Mouse (Mus musculus) kidney, embryonic 15.5 days (tissue): ENCODE results near the gene Srsf1. TPM values are rescaled to one million over a fixed set of nuclear protein-coding genes. Genes with fewer than 3 reads are reported as not detected.

Source experiments
- ATAC-seq: fragments of 200-750 bp; cut with Nextera tagmentation; replicated peaks from 2 replicates; pipeline ENCODE4 v1.8.0; 2017; ENCODE audit warnings: moderate TSS enrichment; ENCODE audit not compliant: low FRiP score
- H3K27ac ChIP-seq: fragments of 300-500 bp; sonication (generic); 2 replicates; pipeline ENCODE4 v1.5.1; 2015; ENCODE audit warnings: mild to moderate bottlenecking, inconsistent platforms
- H3K27me3 ChIP-seq: fragments of 300-500 bp; sonication (generic); 2 replicates; pipeline ENCODE4 v1.6.1; 2015; ENCODE audit warnings: inconsistent platforms
- H3K36me3 ChIP-seq: fragments of 300-500 bp; sonication (generic); 2 replicates; pipeline ENCODE4 v1.6.1; 2015; ENCODE audit warnings: inconsistent platforms
- H3K4me1 ChIP-seq: fragments of 300-500 bp; sonication (generic); 2 replicates; pipeline ENCODE4 v1.6.1; 2015; ENCODE audit warnings: inconsistent platforms
- H3K4me2 ChIP-seq: fragments of 300-500 bp; sonication (generic); 2 replicates; pipeline ENCODE4 v1.6.1; 2015; ENCODE audit warnings: moderate library complexity, mild to moderate bottlenecking, inconsistent platforms
- H3K4me3 ChIP-seq: fragments of 300-500 bp; sonication (generic); replicated peaks from 2 replicates; pipeline ENCODE4 v1.5.1; 2015; ENCODE audit warnings: mild to moderate bottlenecking, inconsistent platforms
- H3K9ac ChIP-seq: fragments of 300-500 bp; sonication (generic); 2 replicates; pipeline ENCODE4 v1.6.1; 2015; ENCODE audit warnings: mild to moderate bottlenecking, inconsistent platforms
- H3K9me3 ChIP-seq: fragments of 300-500 bp; sonication (generic); replicated peaks from 2 replicates; pipeline ENCODE4 v1.6.1; 2016; ENCODE audit warnings: inconsistent platforms
- WGBS: fragments of 180-500 bp; shearing (Covaris S2); methylation state at CpG from one replicate; pipeline ENCODE4 v1.1.7; 2015; ENCODE audit warnings: mixed read lengths; 5-methylcytosine and 5-hydroxymethylcytosine counted together
- polyA plus RNA-seq: library from polyadenylated mRNA; unstranded; fragments of >200 nt; fragmentation: Nextera tagmentation; extraction: Ambion mirVana; gene quantifications from 2 replicates; pipeline ENCODE4 v1.2.1, GENCODE M21; 2015

The Srsf1 gene
- polyA plus RNA-seq, 1 experiment from 2014 or later: 320 TPM

- no peak overlapping the region for H3K4me2 ChIP-seq
- no peak for ATAC-seq
- H3K27ac ChIP-seq: no peak overlapping the region
- WGBS: 53% methylated on average over 6 of the region's 6 CpGs
- no peak overlapping the region for H3K4me3 ChIP-seq
- no peak overlapping the region for H3K9ac ChIP-seq
- no peaks in the 10 kb centered on the region for H3K36me3 ChIP-seq
- no peaks in the 10 kb centered on the region for H3K4me1 ChIP-seq
- H3K9me3 ChIP-seq: no peaks in the 10 kb centered on the region
- peaks cover 4% of the 10 kb centered on the region; the same call in 1 of the 2 replicates for H3K27me3 ChIP-seq
These were observed 31.4 kb upstream of the Srsf1 start for GRCm38 (mm10) chr11:88015795-88016194.

GRCm38 (mm10) chr11:88023933-88024332, 23.2 kb upstream of the Srsf1 start:
- no peak for ATAC-seq
- Histone ChIP-seq H3K9ac (no peak overlapping the region), H3K27me3 (no peaks in the 10 kb centered on the region), H3K4me1 (peaks cover 4% of the 10 kb centered on the region; the same call in 1 of the 2 replicates), H3K27ac (no peak overlapping the region), H3K4me3 (no peak overlapping the region), H3K36me3 (no peaks in the 10 kb centered on the region), H3K4me2 (no peak overlapping the region), H3K9me3 (no peaks in the 10 kb centered on the region)
- WGBS: 77% methylated on average over 2 of the region's 2 CpGs

DNA sequence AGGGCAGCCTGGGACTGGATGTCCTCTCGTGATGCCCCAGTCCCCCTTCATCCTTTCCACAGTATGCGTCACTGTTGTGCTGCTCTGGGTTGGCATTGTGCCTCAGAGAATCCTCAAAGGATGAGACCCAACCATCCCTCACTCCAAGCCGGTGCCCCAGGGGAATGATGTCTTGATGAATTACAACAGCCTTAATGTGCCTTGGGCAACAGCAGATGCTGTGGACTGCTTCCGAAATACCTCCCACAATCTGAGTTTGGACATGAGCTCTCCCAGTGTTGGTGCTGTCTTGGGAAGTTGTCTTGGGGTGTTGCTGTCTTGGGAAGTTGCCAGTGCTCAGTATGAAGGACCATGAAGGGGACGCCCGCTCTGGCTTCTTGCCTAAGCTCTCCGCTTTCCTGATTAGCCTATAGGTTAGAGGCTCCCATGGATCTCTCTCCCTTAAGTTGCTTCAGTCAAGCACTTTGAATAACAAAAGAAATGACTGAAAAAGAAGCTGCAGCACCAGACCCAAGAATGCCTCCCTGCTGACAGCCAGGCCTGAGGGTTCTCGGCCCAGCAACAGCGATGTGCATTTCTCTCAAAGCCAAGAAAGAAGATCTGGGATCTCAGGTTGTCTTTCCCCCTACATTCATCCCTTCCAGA, 19.7 kb upstream of the Srsf1 start:
- Histone ChIP-seq H3K27ac (no peak overlapping the region), H3K4me3 (no peak overlapping the region), H3K9ac (no peak overlapping the region), H3K27me3 (no peaks in the 10 kb centered on the region), H3K9me3 (no peaks in the 10 kb centered on the region), H3K4me1 (peaks cover 4% of the 10 kb centered on the region; the same call in 1 of the 2 replicates), H3K36me3 (no peaks in the 10 kb centered on the region), H3K4me2 (no peak overlapping the region)
- ATAC-seq: no peak
- WGBS: 77% methylated on average over 9 of the region's 9 CpGs

- H3K27ac ChIP-seq: no peak overlapping the region
- H3K4me2 ChIP-seq: no peak overlapping the region
- no peak overlapping the region for H3K9ac ChIP-seq
- H3K36me3 ChIP-seq: no peaks in the 10 kb centered on the region
- H3K9me3 ChIP-seq: no peaks in the 10 kb centered on the region
- no peak for ATAC-seq
- no peak overlapping the region for H3K4me3 ChIP-seq
- 22% methylated on average over 16 of the region's 16 CpGs for WGBS
- H3K27me3 ChIP-seq: no peaks in the 10 kb centered on the region
- H3K4me1 ChIP-seq: peaks cover 4% of the 10 kb centered on the region; the same call in 1 of the 2 replicates
These were observed 18.9 kb upstream of the Srsf1 start for GRCm38 (mm10) chr11:88028193-88028684.

DNA sequence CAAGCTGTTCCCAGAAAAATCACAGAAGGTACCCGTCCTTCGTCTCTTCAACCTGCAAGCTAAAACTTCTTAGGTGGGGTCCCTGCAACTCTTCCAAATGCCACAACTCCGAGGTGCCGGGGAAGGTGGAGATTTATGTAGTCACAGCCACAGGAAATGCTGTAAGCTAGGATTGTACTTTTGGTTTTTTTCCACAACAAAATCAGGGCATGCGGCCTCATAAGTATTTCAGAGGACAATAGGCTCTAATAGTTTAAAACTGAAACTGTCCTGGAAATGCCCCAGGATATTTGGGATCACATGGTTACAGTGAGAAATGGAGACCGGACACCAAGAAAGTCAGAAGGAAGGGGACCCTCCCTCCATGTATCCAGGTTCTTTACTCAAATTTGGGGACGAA, 17.0 kb upstream of the Srsf1 start:
- no peak for ATAC-seq
- no peaks in the 10 kb centered on the region for H3K9me3 ChIP-seq
- H3K27ac ChIP-seq: no peak overlapping the region
- H3K27me3 ChIP-seq: no peaks in the 10 kb centered on the region
- H3K4me1 ChIP-seq: peaks cover 4% of the 10 kb centered on the region; the same call in 1 of the 2 replicates
- H3K36me3 ChIP-seq: 0 out of 2 replicates have a peak, but pooled peaks cover 4% of the 10 kb centered on the region
- H3K4me3 ChIP-seq: no peak overlapping the region
- no peak overlapping the region for H3K9ac ChIP-seq
- H3K4me2 ChIP-seq: no peak overlapping the region
- WGBS: 81% methylated on average over 7 of the region's 7 CpGs

DNA sequence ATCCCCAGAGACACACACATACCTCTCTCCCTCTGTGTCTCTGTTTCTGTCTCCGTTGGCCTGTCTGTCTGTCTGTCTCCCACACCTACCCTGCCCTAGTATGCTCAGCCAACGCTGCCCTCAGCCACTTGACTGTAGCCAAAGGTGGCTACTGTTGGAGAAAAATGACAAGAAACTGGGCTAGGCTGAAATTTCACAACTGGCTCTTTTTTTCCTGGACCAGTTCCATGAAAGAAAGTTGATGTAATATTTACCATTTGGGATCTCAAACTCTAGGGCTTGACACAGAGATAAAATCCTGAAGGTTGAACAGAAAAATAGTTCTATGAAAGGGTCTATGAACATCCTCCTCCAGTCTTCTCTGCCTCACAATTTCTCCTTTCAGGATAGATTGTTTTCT, 16.3 kb upstream of the Srsf1 start:
- no peak overlapping the region for H3K4me3 ChIP-seq
- H3K9me3 ChIP-seq: no peaks in the 10 kb centered on the region
- H3K9ac ChIP-seq: no peak overlapping the region
- H3K4me1 ChIP-seq: peaks cover 4% of the 10 kb centered on the region; the same call in 1 of the 2 replicates
- H3K27me3 ChIP-seq: no peaks in the 10 kb centered on the region
- 0 out of 2 replicates have a peak, but pooled peaks cover 4% of the 10 kb centered on the region for H3K36me3 ChIP-seq
- no peak overlapping the region for H3K27ac ChIP-seq
- no peak for ATAC-seq
- H3K4me2 ChIP-seq: no peak overlapping the region
- WGBS: 85% methylated on average over 2 of the region's 2 CpGs

GRCm38 (mm10) chr11:88031753-88032152, 15.4 kb upstream of the Srsf1 start:
- ATAC-seq: no peak
- Histone ChIP-seq H3K4me3 (no peak overlapping the region), H3K4me2 (no peak overlapping the region), H3K9ac (no peak overlapping the region), H3K27me3 (no peaks in the 10 kb centered on the region), H3K4me1 (peaks cover 4% of the 10 kb centered on the region; the same call in 1 of the 2 replicates), H3K9me3 (no peaks in the 10 kb centered on the region), H3K27ac (no peak overlapping the region), H3K36me3 (0 out of 2 replicates have a peak, but pooled peaks cover 4% of the 10 kb centered on the region)
- WGBS: 81% methylated on average over 5 of the region's 5 CpGs

DNA sequence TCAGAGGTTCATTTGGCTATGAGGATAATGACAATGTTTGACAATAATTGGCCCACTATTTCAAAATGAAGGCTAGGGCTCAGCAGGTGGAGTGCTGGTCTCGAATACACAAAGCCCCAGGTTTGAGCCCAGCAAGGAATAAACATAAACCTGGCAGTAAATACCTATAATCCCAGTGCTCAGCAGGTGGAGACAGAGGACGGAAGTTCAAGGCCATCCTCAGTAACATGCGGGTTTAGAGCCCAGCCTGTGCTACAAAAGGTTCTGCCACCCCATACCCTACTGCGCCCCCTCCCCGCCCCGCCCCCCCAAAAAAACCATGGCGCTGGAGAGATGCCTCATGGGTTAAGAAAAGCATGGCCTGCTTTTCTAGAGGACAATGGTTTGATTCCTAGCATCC, 11.2 kb upstream of the Srsf1 start:
- Histone ChIP-seq H3K4me3 (no peak overlapping the region), H3K9me3 (no peaks in the 10 kb centered on the region), H3K4me1 (no peaks in the 10 kb centered on the region), H3K4me2 (no peak overlapping the region), H3K36me3 (0 out of 2 replicates have a peak, but pooled peaks cover 4% of the 10 kb centered on the region), H3K9ac (no peak overlapping the region), H3K27ac (no peak overlapping the region), H3K27me3 (no peaks in the 10 kb centered on the region)
- WGBS: 74% methylated on average over 7 of the region's 7 CpGs
- ATAC-seq: no peak

GRCm38 (mm10) chr11:88036761-88037251, 10.4 kb upstream of the Srsf1 start:
- H3K4me1 ChIP-seq: no peaks in the 10 kb centered on the region
- H3K36me3 ChIP-seq: 0 out of 2 replicates have a peak, but pooled peaks cover 4% of the 10 kb centered on the region
- H3K27me3 ChIP-seq: no peaks in the 10 kb centered on the region
- H3K4me3 ChIP-seq: no peak overlapping the region
- no peaks in the 10 kb centered on the region for H3K9me3 ChIP-seq
- no peak overlapping the region for H3K9ac ChIP-seq
- no peak for ATAC-seq
- 82% methylated on average over 10 of the region's 10 CpGs for WGBS
- H3K4me2 ChIP-seq: no peak overlapping the region
- H3K27ac ChIP-seq: no peak overlapping the region

- no peak overlapping the region for H3K4me3 ChIP-seq
- no peak overlapping the region for H3K4me2 ChIP-seq
- H3K27ac ChIP-seq: no peak overlapping the region
- no peaks in the 10 kb centered on the region for H3K27me3 ChIP-seq
- H3K36me3 ChIP-seq: 0 out of 2 replicates have a peak, but pooled peaks cover 4% of the 10 kb centered on the region
- no peaks in the 10 kb centered on the region for H3K9me3 ChIP-seq
- no peak overlapping the region for H3K9ac ChIP-seq
- no peak for ATAC-seq
- 76% methylated on average over 3 of the region's 3 CpGs for WGBS
- no peaks in the 10 kb centered on the region for H3K4me1 ChIP-seq
These were observed 9.8 kb upstream of the Srsf1 start for GRCm38 (mm10) chr11:88037386-88037785.

- WGBS: 84% methylated on average over 1 of the region's 1 CpGs
- Histone ChIP-seq H3K36me3 (0 out of 2 replicates have a peak, but pooled peaks cover 4% of the 10 kb centered on the region), H3K27me3 (no peaks in the 10 kb centered on the region), H3K27ac (no peak overlapping the region), H3K9ac (no peak overlapping the region), H3K4me3 (no peak overlapping the region), H3K4me2 (no peak overlapping the region), H3K4me1 (no peaks in the 10 kb centered on the region), H3K9me3 (0 out of 2 replicates have a peak, but pooled peaks cover 3% of the 10 kb centered on the region)
- ATAC-seq: no peak
These were observed 8.1 kb upstream of the Srsf1 start for GRCm38 (mm10) chr11:88039066-88039465.

GRCm38 (mm10) chr11:88044314-88044713, 2.9 kb upstream of the Srsf1 start:
- Histone ChIP-seq H3K9ac (no peak overlapping the region), H3K36me3 (peaks cover 5% of the 10 kb centered on the region), H3K27me3 (no peaks in the 10 kb centered on the region), H3K4me2 (no peak overlapping the region), H3K4me3 (no peak overlapping the region), H3K4me1 (peaks cover 16% of the 10 kb centered on the region), H3K9me3 (0 out of 2 replicates have a peak, but pooled peaks cover 3% of the 10 kb centered on the region), H3K27ac (no peak overlapping the region)
- ATAC-seq: no peak
